Mouse (Mus musculus): ENCODE results near the gene Rpl27.
A peak's percentile ranks its signal among the peaks of the same experiment; 100 is the strongest.
"Not testable (repeated sequence)": the region's sequence is repeated elsewhere in the genome, so short reads cannot be mapped to it uniquely, and the experiment has no call there.

Rpl27 gene

DNA sequence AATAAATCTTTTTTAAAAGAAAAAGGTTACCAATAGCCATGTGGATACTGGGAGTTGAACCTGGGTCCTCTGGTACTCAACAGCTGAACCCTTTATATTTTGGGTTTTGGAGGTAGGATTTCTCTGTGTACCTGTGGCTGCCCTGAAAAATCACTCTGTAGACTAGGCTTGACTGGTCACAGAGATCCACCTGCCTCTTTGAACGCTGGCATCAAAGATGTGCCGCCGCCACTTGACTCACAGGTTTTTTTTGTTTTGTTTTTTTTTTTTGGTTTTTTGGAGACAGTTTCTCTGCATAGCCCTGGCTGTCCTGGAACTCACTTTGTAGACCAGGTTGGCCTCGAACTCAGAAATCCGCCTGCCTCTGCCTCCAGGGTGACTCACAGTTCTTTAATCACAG, 5.7 kb downstream of the Rpl27 start:
- DNase-seq (ENCODE audit: low spot score), result no peak

DNA sequence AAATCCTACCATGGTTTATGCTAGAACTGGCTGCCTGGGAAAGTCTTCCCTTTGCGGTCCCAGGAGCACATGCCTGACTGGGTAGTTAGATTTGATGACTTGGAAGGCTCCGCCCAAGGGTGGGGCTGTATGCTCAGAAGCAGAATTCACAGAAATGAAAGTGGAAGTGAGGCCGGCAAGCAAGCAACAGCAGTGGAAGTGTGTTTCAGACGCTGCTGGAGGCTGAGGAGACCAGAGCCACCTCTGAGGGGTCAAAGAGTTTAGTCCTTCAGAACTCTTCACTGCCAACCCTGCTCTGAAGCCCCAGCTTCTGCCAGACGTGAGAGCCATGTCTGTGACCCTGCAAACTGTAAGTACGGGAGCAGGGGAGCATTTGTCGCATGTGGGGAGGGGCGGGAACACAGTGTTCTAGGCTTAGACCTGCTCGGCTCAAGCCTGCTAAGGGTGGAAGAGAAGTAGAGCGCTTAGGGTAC, 6.2 kb downstream of the Rpl27 start, which contains the start of gene Ifi35:
Gene Ifi35, plus strand, starts transcription at position 134 of the 473 bp plus-strand sequence.
- peak; percentile 78 for DNase-seq (ENCODE audit: low spot score)

DNA sequence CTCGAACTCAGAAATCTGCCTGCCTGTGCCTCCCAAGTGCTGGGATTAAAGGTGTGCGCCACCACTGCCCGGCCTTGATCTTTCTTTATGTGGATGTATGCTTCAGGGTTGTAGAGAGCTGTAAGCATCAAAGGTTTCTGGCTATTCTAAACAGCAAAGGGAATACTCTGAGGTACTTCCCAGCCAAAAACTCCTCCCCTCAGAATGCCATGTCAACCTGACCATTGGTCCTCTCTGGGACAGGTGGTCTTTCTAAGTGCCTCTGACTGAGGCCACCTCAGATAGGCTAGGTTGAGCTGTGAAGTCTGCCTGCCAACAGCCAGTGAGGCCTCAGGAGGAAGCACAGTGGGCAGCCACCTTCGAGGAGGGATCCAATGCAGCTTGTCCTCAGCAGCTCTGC, 6.8 kb downstream of the Rpl27 start:
- DNase-seq (ENCODE audit: low spot score), result no peak

DNA sequence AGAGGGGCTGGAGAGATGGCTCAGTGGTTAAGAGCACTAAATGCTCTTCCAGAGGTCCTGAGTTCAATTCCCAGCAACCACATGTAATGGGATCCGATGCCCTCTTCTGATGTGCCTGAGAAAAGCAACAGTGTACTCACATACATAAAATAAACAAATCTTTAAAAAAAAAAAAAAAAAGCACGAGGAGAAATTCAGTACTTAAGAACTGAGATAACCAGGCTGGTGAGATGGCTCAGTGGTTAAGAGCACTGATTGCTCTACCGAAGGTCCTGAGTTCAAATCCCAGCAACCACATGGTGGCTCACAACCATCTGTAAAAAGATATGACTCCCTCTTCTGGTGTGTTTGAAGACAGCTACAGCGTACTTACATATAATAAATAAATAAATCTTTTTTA, 7.5 kb downstream of the Rpl27 start:
- not testable (repeated sequence) for DNase-seq (ENCODE audit: low spot score)

DNA sequence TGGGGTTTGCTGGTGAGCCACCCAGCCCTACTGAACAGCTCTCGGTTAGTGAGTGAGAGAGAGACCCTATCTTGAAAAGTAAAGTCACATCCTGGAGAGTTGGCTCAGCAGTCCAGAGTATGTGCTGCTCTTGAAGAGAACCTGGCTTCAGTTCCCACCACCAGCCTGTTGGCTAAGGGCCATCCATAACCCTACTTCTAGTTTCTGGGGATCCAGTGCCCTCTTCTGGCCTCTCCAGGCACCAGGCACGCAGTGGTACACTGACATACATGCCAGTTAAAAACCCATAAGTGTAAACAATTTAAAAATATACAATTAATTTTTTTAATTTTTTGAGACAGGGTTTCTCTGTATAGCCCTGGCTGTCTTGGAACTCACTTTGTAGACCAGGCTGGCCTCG, 8.3 kb downstream of the Rpl27 start:
- DNase-seq (ENCODE audit: low spot score), result no peak

DNA sequence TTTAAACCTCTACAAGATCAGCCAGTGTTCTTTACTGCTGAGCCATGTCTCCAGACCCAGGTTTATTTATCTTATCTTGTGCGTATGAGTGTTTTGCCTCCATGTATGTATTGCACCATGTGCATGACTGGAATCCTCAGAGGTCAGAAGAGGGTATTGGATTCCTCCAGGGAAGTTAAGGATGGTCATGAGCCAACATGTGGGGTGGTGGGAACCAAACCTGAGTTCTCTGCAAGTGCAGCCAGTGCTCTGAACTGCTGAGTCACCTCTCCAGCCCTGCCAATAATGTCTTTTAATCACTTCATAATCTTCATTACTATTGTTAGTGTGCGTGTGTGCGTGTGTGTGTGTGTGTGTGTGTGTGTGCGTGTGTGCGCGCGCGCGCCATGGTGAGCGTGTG, 9.4 kb downstream of the Rpl27 start:
- DNase-seq (ENCODE audit: low spot score), result no peak

DNA sequence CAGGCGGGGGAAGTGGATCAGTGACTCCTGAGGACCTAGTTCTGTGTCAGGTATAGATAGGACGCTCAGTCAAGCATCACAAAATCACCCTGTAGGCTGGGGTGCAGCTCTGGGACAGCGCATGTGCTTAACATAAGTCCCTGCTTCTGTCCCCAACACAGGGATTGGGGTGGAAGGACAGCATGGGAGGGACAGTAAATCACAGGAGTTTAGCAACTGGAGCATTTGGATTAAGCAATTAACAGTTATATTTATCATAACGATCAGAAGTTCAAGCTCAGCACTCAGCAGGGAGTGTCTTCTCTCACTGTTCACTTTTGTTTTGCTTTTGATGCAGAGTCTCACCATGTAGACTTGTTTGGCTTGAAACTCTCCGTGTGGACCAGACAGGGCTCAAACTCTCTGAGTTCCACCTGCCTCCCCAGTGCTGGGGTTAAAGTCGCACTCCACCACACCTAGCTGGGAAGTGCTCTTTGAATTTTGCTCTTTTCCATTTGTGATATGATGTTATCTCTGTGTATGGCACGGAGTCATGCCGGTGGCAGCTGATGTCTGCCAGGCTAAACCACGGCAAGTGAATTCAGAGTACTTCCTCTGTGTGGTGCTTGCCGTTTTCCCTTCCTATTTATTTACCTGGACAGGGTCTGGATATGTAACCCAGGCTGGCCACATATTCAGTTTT, 10.1 kb downstream of the Rpl27 start:
- DNase-seq (ENCODE audit: low spot score), result no peak

DNA sequence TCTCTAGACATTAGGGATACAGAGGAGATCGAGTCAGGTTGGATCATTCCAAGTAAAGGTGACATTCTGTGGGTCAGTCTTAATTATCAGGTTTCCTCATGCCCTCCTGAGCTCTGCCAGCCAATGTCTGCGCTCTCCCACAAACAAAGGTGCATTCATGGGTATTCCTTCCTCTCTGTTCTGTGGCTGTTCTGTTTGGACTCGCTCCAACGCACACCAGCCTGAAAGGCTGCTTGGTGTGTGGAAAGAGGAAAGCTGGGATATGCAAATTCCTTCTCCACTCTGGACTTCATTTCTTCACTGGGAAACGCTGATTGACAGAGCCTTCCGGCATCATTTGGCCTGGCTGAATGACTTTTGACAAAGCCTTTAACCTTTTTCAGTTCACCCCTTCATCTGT, 12.6 kb downstream of the Rpl27 start:
- no peak for DNase-seq (ENCODE audit: low spot score)

DNA sequence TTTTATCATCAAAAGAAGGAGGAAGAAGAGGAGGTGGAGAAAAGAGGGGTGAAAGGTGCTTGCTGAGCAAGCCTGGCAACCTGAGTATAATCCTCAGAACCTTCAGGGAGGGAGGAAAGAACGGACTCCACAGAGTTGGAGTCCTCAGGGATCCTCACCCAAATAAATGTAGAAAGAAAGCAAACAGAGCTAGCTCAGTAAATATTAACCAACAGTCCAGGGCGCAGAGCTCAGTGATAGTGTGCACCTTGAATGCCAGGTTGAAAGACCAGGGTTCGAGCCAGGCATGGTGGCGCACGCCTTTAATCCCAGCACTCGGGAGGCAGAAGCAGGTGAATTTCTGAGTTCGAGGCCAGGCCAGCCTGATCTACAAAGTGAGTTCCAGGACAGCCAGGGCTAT, 13.5 kb downstream of the Rpl27 start:
- DNase-seq (ENCODE audit: low spot score), result no peak

DNA sequence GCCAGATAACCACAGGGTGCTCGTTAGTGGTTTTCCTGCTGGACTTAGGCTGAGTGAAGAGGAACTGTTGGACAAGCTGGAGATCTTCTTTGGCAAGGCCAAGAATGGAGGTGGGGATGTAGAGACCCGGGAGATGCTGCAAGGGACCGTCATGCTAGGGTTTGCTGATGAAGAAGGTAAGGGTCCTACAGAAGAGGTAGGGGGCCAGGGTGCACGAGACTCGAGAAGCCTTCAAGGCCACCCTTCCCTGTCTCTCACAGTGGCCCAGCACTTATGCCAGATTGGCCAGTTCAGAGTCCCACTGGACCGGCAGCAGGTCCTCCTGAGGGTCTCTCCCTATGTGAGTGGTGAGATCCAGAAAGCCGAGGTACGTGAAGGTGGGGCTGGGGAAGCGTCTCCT, 15.5 kb downstream of the Rpl27 start:
- no peak for DNase-seq (ENCODE audit: low spot score)

DNA sequence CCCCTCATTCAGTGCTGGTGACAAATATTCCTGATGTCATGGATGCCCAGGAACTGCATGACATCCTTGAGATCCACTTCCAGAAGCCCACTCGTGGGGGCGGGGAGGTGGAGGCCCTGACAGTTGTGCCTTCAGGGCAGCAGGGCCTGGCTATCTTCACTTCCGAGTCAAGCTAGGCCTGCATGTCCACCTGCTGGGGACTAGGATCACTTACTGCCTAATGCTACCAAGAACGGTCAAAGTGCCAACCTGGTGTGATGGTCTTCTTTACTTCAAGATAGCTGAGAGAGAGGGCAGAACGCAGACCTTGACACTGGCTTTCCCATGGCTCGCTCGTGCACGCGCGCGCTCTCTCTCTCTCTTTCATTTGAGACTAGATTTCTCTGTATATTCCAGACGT, 16.1 kb downstream of the Rpl27 start:
- no peak for DNase-seq (ENCODE audit: low spot score)

DNA sequence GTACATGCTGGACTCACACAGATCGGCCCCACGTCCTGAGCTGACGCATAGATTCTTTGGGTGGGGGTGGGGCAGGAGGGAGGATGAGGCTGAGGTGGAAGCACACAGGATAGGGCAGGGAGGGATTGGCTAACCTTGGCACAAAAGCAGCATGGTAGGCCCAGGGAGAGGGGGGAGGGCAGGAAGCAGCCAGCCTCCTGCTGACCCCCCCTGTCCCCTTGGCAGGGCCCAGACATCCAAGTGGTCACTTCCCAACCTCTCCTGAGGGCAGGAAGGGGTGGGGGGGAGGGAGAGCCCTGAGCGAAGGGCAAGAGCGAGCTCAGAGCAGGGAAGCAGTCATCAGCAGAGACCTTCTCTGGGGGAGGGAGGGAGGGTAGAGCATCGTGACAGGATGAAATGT, 17.6 kb downstream of the Rpl27 start:
- no peak for DNase-seq (ENCODE audit: low spot score)

DNA sequence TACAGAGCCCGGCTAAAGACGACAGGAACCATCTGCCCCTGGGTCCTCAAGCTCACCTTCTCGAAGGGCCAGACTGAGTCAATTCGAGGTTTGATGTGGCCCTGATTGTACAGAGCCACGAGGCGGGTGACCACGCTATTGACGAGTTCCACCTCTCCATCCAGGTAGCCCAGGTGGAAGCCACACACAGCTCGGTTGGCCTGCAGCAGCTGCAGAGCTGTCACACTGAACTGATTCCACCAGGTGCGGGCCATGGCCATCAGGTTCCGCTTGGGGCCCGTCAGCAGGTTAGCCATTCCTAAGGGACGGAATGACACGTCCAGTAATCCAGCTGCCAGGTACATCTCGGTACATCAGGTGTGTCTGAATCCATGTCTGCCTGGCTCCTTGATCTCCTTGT, 18.2 kb downstream of the Rpl27 start:
- no peak for DNase-seq (ENCODE audit: low spot score)

DNA sequence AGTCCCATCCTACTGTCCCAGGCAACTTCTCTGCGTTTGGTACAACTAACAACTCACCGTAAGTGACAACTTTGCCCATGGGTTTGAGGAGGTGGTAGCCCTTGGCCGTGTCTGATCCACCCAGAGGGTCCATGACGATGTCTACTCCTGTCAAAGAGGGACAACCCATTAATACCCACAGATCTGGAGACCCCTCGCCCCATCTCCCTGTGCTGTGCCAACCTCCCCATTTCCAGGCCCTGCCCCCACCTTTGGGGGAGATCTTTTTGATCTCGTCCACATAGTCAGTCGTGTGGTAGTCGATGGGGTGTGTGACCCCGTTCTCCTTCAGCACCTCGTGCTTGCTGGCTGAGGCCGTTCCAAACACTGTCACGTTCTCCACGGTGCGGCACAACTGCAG, 20.0 kb downstream of the Rpl27 start:
- DNase-seq (ENCODE audit: low spot score), result no peak

DNA sequence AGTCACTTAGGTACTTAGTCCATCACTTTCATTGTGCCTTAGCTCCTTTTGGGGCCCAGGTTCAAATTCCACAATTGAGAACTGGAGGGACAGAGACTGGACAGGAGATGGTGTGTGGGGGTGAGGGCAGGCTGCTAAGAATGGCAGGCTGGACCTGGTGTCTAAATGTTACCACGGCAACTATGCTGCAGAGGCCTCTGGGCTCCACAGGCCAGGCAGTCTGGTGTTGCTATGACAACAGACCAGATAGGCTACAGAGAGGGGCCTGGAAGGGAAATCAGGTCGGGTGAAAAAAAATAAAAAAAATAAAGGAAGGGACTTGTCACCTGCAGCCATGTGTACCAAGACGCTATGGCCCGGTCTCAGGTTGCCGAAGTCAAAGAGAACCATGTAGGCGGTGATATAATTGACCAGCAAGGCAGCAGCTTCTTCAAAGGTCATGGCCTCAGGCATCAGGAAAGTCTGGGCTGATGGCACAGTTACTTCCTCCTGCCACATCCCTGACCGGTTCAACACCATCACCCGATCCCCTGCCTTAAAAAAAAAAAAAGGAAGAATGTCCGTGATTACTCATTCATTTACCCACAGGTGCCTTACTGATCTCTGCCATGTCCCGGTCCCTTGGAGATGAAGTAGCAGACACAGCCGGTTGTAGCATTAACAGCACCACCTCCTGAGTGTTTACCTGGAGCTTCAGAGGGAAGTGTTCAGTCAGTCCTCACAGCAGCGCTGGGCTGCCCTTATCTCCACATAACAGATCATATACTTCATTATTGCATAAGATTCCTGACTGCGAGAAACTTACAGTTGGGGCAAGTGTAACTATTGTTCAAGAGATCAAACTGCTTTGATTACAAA, 20.7 kb downstream of the Rpl27 start:
- DNase-seq (ENCODE audit: low spot score), result no peak

DNA sequence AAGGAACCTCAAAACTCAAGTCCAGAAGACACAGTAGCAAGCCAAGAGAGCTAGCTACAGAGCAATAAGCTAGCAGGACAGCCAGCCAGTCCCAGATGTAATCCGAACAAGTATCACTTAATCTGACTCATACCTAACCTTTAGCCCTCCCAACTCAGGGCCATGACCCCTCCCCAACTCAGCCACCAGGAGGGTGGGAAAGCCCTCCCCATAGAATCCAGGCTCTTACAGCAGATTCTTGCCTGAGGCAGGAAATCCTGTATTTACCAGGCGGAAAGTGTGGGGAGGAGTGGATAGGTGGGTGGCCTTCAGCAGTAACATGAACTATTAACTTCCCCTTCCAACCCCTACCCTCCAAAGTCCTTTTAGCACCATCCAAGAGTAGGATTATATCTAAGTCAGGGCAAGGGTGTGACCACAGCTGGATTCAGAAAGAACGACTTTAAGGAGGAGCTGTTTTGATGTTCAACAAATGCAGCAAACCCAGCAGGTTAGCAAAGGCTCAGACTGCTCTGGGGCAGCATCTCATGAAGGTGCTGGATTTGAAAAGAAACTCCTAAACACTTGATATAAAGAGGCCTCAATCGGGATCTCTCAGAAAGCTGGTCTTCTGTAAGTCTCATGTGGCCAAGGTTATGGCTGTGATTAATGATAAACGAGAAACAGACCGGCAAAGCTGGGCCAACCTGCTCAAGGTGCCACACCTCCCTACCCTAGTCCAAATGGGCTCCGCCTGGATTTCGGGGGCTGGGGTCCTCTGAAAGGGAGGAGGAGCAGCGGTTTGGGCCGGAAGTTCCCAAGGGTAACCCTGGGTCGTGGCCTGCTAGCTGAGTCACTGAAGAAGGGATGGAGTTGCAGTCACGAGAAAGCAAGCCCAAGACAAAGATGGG, 22.4 kb downstream of the Rpl27 start, which contains the start of gene Rnd2:
Gene Rnd2, plus strand, starts transcription at position 789 of the 890 bp plus-strand sequence.
- DNase-seq (ENCODE audit: low spot score), result no peak

DNA sequence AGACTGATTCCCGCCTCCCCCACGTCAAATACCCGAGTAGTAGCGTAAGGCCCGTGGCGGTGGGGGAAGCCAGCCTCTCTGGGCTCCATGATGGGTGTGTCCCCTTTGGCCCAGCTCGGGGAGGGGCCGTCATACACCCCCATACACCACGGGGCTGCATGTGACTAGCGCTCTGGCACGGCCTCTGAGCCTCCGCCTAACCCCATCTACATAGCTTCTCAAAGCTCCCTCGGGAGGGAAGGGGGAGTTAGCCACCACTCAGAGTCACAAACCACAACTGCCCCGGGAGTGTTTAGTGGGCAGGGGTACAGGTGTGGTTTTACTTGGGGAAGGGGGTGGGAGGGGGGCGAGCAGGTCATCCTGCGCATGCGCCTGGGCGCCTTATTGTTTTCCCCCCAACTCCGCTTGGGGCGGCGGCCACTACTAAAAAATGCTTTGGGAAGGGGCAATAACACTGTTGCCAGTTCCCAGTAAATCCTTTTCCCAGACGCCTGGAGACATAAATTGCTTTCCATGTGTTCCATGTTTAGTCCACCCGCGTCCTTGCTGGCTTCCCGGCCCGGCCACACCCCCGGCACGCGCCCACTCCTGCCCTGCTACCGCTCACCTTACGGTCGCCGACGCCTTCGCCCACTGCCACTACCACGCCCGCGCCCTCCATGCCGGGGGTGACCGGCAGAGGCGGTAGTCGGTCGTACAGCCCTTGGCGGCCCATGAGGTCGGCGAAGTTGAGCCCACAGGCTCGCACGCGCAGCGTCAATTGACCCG, 23.2 kb downstream of the Rpl27 start:
- DNase-seq (ENCODE audit: low spot score), result peak; percentile 77

DNA sequence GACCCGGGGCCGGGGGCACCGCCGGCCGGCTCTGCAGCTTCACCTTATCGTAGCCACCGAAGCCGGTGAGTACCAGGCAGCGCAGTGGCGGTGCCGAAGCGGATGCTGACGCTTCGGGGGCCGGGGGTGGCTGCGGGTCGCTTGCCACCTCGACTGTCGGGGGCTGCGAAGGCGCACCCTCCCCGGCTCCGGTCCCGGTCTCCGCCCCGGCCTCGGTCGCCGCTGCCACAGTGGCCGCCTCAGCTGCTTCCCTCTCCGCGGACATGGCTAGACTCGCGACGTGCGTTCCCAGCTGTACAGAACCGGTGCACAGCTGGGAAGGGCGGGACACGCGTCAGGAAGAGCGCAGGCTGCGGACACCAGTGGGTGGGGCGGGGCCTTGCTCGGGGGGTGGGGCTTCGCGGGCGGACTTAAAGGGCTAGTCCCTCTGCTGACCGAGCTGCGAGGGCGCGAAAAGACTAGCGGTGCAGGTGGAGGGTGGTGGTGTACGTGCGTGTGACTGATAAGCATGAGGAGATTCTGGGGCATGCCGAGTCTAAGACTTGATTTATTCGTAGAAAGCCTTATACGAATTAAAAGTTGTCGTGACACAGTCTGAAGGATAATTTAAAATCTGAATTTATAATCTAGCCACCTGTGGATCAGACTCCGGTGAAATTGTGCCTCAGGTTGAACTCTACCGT, 23.9 kb downstream of the Rpl27 start, which contains the start of gene Vat1:
Gene Vat1, minus strand, starts transcription at position 362 of the 683 bp plus-strand sequence.
- DNase-seq (ENCODE audit: low spot score), result peak; percentile 86

DNA sequence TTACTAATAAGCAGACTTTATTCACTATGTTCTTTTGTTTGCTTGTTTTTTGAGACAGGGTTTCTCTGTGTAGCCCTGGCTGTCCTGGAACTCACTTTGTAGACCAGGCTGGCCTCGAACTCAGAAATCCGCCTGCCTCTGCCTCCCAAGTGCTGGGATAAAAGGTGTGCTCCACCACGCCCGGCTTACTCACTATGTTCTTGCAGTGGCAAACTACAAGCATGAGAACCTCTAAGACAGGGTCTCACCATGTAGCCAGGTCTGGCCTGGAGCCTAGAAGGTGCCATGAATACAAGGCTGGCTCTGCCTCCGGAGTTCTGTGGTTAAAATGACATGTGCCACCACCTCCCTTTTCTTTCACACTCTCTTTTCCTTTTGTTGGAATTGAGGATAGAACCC, 24.5 kb downstream of the Rpl27 start:
- not testable (repeated sequence) for DNase-seq (ENCODE audit: low spot score)

DNA sequence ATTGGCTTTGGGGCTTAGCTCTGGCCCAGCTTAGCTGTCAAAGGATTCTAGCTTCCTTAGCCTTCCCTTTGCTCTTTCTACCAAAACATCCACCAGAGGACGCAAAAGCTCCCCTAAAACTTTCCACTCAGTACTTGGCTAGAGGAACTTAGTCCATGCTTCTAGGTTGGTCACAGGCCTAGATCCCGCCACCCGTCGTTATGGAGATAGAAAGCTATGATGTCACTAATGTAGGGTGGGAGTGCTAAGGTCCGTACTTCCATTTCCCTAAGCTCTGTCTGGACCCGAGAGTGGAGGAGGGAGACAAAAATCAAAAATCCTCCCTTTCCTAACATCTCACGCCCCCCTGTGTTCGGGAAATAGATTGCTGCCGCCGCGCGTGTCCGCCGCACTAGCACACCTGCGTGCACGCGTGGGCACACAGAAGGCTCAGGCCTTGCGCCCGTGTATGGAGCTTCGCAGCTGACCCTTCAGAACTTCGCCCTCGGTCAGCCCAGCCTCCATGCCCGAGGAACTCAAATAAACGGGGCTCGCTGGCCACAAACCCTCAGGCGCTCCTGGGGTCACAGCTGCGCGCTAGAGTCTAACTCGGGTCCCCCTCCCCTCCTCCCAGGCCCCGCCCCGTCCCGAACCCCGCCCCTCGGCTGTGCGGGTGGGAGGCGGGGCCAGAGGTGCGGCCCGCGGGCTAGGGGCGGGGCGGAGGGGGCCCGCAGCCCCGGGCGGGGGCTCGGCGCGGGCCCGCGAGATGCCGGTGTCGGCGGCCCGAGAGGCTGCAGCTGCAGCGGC, 25.6 kb downstream of the Rpl27 start:
- peak; percentile 88 for DNase-seq (ENCODE audit: low spot score)
